In genomic region chrX:95950776-95951175, GRCm38 (mm10) we compare ENCODE assay signal across 8 mouse cellular contexts. TPM values are rescaled to one million over a fixed set of nuclear protein-coding genes. Genes with fewer than 3 reads are reported as not detected.
DNase-seq lines count a peak whose midpoint lies in the region; ATAC-seq and TF ChIP-seq lines count a peak whose summit lies in the region.

No protein-coding gene starts in this region.

- peaks cover 23% of the 10 kb centered on the region; the same call in 1 of the 2 replicates for H3K36me3 ChIP-seq in heart, postnatal 0 days (replicated peaks; ENCODE audit: control insufficient read depth, insufficient read depth, low read length)
- no peaks in the 10 kb centered on the region for H3K36me3 ChIP-seq in heart, embryonic 11.5 days (ENCODE audit: control insufficient read depth, insufficient read depth, low read length)
- 0 out of 2 replicates have a peak, but pooled peaks cover 11% of the 10 kb centered on the region for H3K36me3 ChIP-seq in thymus, adult 2 months (ENCODE audit: control insufficient read depth, insufficient read depth, low read length)

- no peaks in the 10 kb centered on the region for H3K9me3 ChIP-seq in heart, postnatal 0 days (replicated peaks; ENCODE audit: control insufficient read depth, low read length)
- no peaks in the 10 kb centered on the region for H3K9me3 ChIP-seq in heart, embryonic 11.5 days (replicated peaks; ENCODE audit: control insufficient read depth, low read length)

- TF ChIP-seq CTCF in heart, postnatal 0 days (IDR thresholded peaks at IDR 0.05; ENCODE audit: low read depth) = peak; percentile 48
- no peak for TF ChIP-seq CTCF in thymus, adult 2 months (IDR thresholded peaks at IDR 0.05; ENCODE audit: borderline replicate concordance, control insufficient read depth, extremely low read depth, insufficient read depth, low read length, poor library complexity)
- peak; percentile 80 for TF ChIP-seq CTCF in layer of hippocampus, adult 2 months (conservative IDR thresholded peaks at IDR 0.05)

- no peak overlapping the region for H3K27ac ChIP-seq in heart, postnatal 0 days (ENCODE audit: low read depth)
- no peak overlapping the region for H3K27ac ChIP-seq in heart, embryonic 11.5 days (ENCODE audit: low read depth, low read length)
- no peak overlapping the region for H3K27ac ChIP-seq in thymus, adult 2 months (ENCODE audit: control insufficient read depth, insufficient read depth, low read length)
- H3K27ac ChIP-seq in layer of hippocampus, adult 2 months = no peak overlapping the region

- no peak for DNase-seq in heart, postnatal 0 days (ENCODE audit: low spot score)
- peak; percentile 20 for DNase-seq in thymus, adult 2 months
- DNase-seq in thymus, adult 18-20 months = no peak
- DNase-seq in layer of hippocampus, adult 2 months (ENCODE audit: low spot score in 2 of 2) = peak in 1 of 2 experiments; percentile 38
- DNase-seq in retina, postnatal 1 day = peak; percentile 53
- no peak for DNase-seq in urinary bladder, adult 18-20 months (ENCODE audit: low spot score in 2 of 2)

- 41% methylated on average over 3 of the region's 3 CpGs for WGBS in heart, postnatal 0 days
- 54% methylated on average over 3 of the region's 3 CpGs for WGBS in heart, embryonic 11.5 days (ENCODE audit: insufficient replicate concordance)
- WGBS in thymus, adult 2 months = 60% methylated on average over 3 of the region's 3 CpGs

- no peak for TF ChIP-seq POLR2A in thymus, adult 2 months (IDR thresholded peaks at IDR 0.05; ENCODE audit: control insufficient read depth, extremely low read depth, insufficient read depth, low read length, poor library complexity)

- no peak overlapping the region for H3K9ac ChIP-seq in heart, postnatal 0 days (replicated peaks; ENCODE audit: low read depth, low read length)
- no peak overlapping the region for H3K9ac ChIP-seq in heart, embryonic 11.5 days (ENCODE audit: low read depth, low read length)

- H3K27me3 ChIP-seq in heart, postnatal 0 days (ENCODE audit: control insufficient read depth, insufficient read depth, low read length) = no peaks in the 10 kb centered on the region
- H3K27me3 ChIP-seq in heart, embryonic 11.5 days (ENCODE audit: control insufficient read depth, insufficient read depth, low read length) = no peaks in the 10 kb centered on the region
- no peaks in the 10 kb centered on the region for H3K27me3 ChIP-seq in thymus, adult 2 months (ENCODE audit: control insufficient read depth, insufficient read depth, low read length)

- ATAC-seq in heart, postnatal 0 days (ENCODE audit: insufficient read depth, low read depth) = no peak
- ATAC-seq in heart, embryonic 11.5 days (replicated peaks; ENCODE audit: insufficient number of reproducible peaks, low FRiP score, low TSS enrichment) = no peak
- ATAC-seq in common myeloid progenitor, adult 5-6 weeks (replicated peaks; ENCODE audit: low read depth, poor library complexity, severe bottlenecking) = peak; percentile 79; the same call in 1 of the 2 replicates

- no peak overlapping the region for H3K4me3 ChIP-seq in heart, postnatal 0 days (ENCODE audit: low read depth, low read length)
- no peak overlapping the region for H3K4me3 ChIP-seq in heart, embryonic 11.5 days (ENCODE audit: low read depth, low read length)
- no peak overlapping the region for H3K4me3 ChIP-seq in thymus, adult 2 months (ENCODE audit: control insufficient read depth, insufficient read depth, low read length)
- H3K4me3 ChIP-seq in layer of hippocampus, adult 2 months = no peak overlapping the region

- no peak for TF ChIP-seq EP300 in heart, postnatal 0 days (IDR thresholded peaks at IDR 0.05; ENCODE audit: low read depth)

- H3K4me1 ChIP-seq in heart, postnatal 0 days (ENCODE audit: control insufficient read depth, insufficient read depth) = no peaks in the 10 kb centered on the region
- H3K4me1 ChIP-seq in heart, embryonic 11.5 days (ENCODE audit: control insufficient read depth, insufficient read depth, low read length) = no peaks in the 10 kb centered on the region
- H3K4me1 ChIP-seq in thymus, adult 2 months (replicated peaks; ENCODE audit: control insufficient read depth, insufficient read depth, low read length) = peaks cover 2% of the 10 kb centered on the region; the same call in 1 of the 2 replicates

- H3K4me2 ChIP-seq in heart, postnatal 0 days (ENCODE audit: low read depth, low read length) = no peak overlapping the region
- no peak overlapping the region for H3K4me2 ChIP-seq in heart, embryonic 11.5 days

RNA-seq across cellular contexts. Expression of gene Las1l, which starts 6.0 kb away (rescaled TPM):
- total RNA-seq in heart, postnatal 0 days (2014; rRNA removed; ENCODE audit: low replicate concordance) = 14.4 and 15.2 TPM in 2 replicates
- polyA plus RNA-seq in heart, postnatal 0 days (2015; fragmentation: Nextera tagmentation; extraction: Ambion mirVana) = 39.5 and 43.4 TPM in 2 replicates
- polyA plus RNA-seq in heart, embryonic 11.5 days (2014; fragmentation: Nextera tagmentation; extraction: Ambion mirVana) = 34.2 and 45.8 TPM in 2 replicates
- 13.0 and 13.9 TPM in 2 replicates for polyA plus RNA-seq in thymus, adult 2 months (2012; rRNA removed)
- total RNA-seq in common myeloid progenitor, adult 5-6 weeks (2017) = 44.4 and 50.4 TPM in 2 replicates
- 10 to 100 TPM; 51.3 to 65.0 TPM for total RNA-seq in layer of hippocampus, adult 2 months (2021)

Comparison
In these comparisons a context has a peak if more than half of its experiments do, and no peak if none do; other contexts are left out.
1. DNase-seq: peak in thymus, adult 2 months (single experiment) and retina, postnatal 1 day (single experiment); none in heart, postnatal 0 days (single experiment), thymus, adult 18-20 months (0 of 2) and urinary bladder, adult 18-20 months (0 of 2).